Mouse (Mus musculus): Measurements from ENCODE around the gene Irx4. TPM values are rescaled to one million over a fixed set of nuclear protein-coding genes. Genes with fewer than 3 reads are reported as not detected.

The Irx4 gene
- polyA plus RNA-seq (2015; fragmentation: Nextera tagmentation; extraction: Ambion mirVana) = 1.3 and 1.5 TPM in 2 replicates

DNA sequence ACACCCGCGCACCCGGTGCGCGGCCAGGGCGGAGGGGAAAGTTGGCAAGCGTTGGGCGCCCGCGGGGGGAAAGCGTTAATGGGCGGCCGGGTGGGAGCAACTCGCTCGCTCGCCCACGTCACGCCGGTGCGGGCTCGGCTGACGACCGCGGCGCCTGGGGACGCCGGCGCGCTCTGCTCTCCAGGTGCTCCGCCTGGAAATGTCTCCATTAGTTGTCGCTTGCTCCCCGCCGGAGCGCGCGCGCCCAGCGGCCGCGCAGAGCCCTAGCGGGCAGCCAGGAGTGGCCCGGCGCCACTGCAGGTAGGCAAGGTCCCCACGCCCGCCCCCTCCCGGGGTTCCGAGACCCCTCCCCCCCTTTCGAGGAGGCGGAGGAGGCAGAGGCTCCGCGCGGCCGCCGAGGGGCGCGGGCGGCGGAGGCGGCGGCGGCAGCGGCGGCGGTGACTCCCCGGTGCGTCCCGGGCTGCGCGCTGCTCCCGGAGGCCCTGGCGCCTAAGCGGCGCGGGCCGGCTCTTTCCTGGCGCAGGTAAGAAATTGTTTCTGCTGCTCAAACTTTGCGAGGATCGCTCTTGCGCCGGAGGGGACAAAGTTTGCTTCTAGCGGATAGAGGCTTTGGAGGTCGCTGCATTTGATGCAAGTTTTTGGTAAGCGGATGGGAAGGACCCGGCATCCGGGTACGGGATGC lies at the start of gene Irx4:
TSS of gene Irx4 (plus strand) at position 126 of the 682 bp plus-strand sequence.
- Histone ChIP-seq H3K27ac (replicated peaks) (no peak within 1 kb of the TSS), H3K9me3 (replicated peaks) (no peaks in the 10 kb centered on the region), H3K9ac (replicated peaks) (no peak within 1 kb of the TSS), H3K4me3 (replicated peaks) (peak within 1 kb of the TSS; percentile 38), H3K4me1 (peaks cover 41% of the 10 kb centered on the region), H3K27me3 (replicated peaks) (peaks cover 92% of the 10 kb centered on the region), H3K36me3 (no peaks in the 10 kb centered on the region), H3K4me2 (peak within 1 kb of the TSS; percentile 86)
- under 1% methylated on average over 79 of the region's 86 CpGs for WGBS
- no peak for ATAC-seq (ENCODE audit: low FRiP score)

DNA sequence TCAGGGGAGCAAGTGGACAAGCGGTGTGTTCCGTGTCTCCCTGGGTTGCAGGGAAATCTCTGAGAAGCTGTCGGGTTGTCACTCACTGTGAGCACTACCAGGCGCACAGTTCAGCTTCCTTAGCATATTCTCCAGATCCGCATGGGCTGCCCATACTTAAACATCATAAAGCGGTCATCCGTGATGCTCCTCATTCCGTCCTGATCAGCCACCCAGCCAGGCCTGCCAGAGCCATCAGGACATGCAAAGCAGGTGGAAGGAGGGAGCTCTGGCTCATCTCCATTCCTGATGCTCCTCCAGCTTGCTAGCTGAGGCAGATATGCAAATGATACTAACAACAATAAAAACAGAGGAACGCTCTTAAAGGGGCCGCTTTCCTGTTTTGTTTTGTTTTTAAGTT lies 46.0 kb upstream of the Irx4 start:
- Histone ChIP-seq H3K36me3 (no peaks in the 10 kb centered on the region), H3K4me2 (no peak overlapping the region), H3K27ac (replicated peaks) (no peak overlapping the region), H3K9me3 (replicated peaks) (0 out of 2 replicates have a peak, but pooled peaks cover 6% of the 10 kb centered on the region), H3K9ac (replicated peaks) (no peak overlapping the region), H3K4me3 (replicated peaks) (no peak overlapping the region), H3K4me1 (no peaks in the 10 kb centered on the region), H3K27me3 (replicated peaks) (no peaks in the 10 kb centered on the region)
- 66% methylated on average over 10 of the region's 10 CpGs for WGBS
- ATAC-seq (ENCODE audit: low FRiP score) = no peak

DNA sequence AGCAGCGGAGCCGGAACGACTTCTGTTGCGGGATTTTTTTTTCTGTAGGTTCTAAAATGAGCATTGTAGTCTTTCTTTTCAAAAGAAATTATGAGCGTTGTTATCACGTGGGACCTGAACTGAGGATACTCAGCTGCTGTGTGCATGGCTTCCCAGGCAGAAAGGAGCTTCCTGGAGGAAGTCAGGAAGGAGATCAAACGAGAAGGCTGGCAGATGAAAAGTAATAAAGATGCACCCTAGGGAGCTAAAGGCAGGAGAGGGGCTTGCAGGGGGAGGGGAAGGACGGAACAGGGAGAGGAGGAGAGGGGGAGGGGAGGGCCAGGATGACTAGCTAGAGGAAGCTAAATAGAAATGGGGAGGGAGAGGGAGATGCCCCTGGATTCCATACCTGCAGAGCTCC lies 23.8 kb upstream of the Irx4 start:
- Histone ChIP-seq H3K27me3 (replicated peaks) (no peaks in the 10 kb centered on the region), H3K27ac (replicated peaks) (no peak overlapping the region), H3K9me3 (replicated peaks) (no peaks in the 10 kb centered on the region), H3K4me3 (replicated peaks) (no peak overlapping the region), H3K4me1 (peaks cover 10% of the 10 kb centered on the region), H3K4me2 (no peak overlapping the region), H3K9ac (replicated peaks) (no peak overlapping the region), H3K36me3 (no peaks in the 10 kb centered on the region)
- WGBS = 22% methylated on average over 8 of the region's 8 CpGs
- ATAC-seq (ENCODE audit: low FRiP score) = 0 out of 2 replicates have a peak, but pooled peaks have one; percentile 24

- Histone ChIP-seq H3K27me3 (replicated peaks) (no peaks in the 10 kb centered on the region), H3K36me3 (no peaks in the 10 kb centered on the region), H3K9ac (replicated peaks) (no peak overlapping the region), H3K4me1 (peaks cover 10% of the 10 kb centered on the region), H3K4me3 (replicated peaks) (no peak overlapping the region), H3K4me2 (no peak overlapping the region), H3K27ac (replicated peaks) (peak overlapping the region; percentile 64; the same call in 1 of the 2 replicates), H3K9me3 (replicated peaks) (peaks cover 3% of the 10 kb centered on the region; the same call in 1 of the 2 replicates)
- no peak; the same call in 1 of the 2 replicates for ATAC-seq (ENCODE audit: low FRiP score)
- WGBS = 33% methylated on average over 4 of the region's 4 CpGs
Observed at GRCm38 (mm10) chr13:73239191-73239746, 21.0 kb upstream of the Irx4 start.

DNA sequence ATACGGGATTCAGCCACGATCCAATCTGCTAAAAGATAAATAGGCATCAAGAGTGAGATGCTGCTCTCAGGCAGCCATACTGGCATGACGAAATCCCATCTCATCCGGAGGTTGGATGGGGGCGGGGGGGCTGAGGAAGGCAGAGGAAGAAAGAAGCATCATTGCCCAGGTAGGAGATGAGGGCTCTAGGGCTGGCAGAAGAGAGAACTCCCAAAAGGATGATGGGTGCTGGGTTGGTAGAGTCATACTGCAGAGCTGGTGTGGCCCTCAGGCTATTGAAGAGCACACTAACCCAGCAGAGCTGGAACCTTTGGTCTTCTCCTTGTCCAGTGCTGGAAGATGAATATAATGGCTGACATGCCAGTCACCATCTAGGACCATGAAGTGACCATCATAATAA lies 17.7 kb upstream of the Irx4 start:
- peaks cover 3% of the 10 kb centered on the region; the same call in 1 of the 2 replicates for H3K9me3 ChIP-seq (replicated peaks)
- no peaks in the 10 kb centered on the region for H3K36me3 ChIP-seq
- 91% methylated on average over 5 of the region's 5 CpGs for WGBS
- ATAC-seq (ENCODE audit: low FRiP score) = no peak
- H3K9ac ChIP-seq (replicated peaks) = no peak overlapping the region
- H3K27me3 ChIP-seq (replicated peaks) = peaks cover 4% of the 10 kb centered on the region; the same call in 1 of the 2 replicates
- no peak overlapping the region for H3K4me3 ChIP-seq (replicated peaks)
- H3K4me2 ChIP-seq = no peak overlapping the region
- H3K27ac ChIP-seq (replicated peaks) = no peak overlapping the region
- H3K4me1 ChIP-seq = peaks cover 4% of the 10 kb centered on the region; the same call in 1 of the 2 replicates

- H3K4me3 ChIP-seq (replicated peaks) = no peak overlapping the region
- H3K27me3 ChIP-seq (replicated peaks) = peaks cover 19% of the 10 kb centered on the region
- no peak overlapping the region for H3K4me2 ChIP-seq
- 96% methylated on average over 4 of the region's 4 CpGs for WGBS
- no peak for ATAC-seq (ENCODE audit: low FRiP score)
- H3K36me3 ChIP-seq = no peaks in the 10 kb centered on the region
- H3K9me3 ChIP-seq (replicated peaks) = peaks cover 3% of the 10 kb centered on the region; the same call in 1 of the 2 replicates
- H3K27ac ChIP-seq (replicated peaks) = no peak overlapping the region
- H3K9ac ChIP-seq (replicated peaks) = no peak overlapping the region
- no peaks in the 10 kb centered on the region for H3K4me1 ChIP-seq
Observed at GRCm38 (mm10) chr13:73246961-73247360, 13.3 kb upstream of the Irx4 start.

- H3K9me3 ChIP-seq (replicated peaks) = no peaks in the 10 kb centered on the region
- peaks cover 33% of the 10 kb centered on the region for H3K27me3 ChIP-seq (replicated peaks)
- H3K9ac ChIP-seq (replicated peaks) = no peak overlapping the region
- ATAC-seq (ENCODE audit: low FRiP score) = no peak
- no peak overlapping the region for H3K27ac ChIP-seq (replicated peaks)
- no peaks in the 10 kb centered on the region for H3K4me1 ChIP-seq
- H3K4me3 ChIP-seq (replicated peaks) = no peak overlapping the region
- H3K36me3 ChIP-seq = no peaks in the 10 kb centered on the region
- H3K4me2 ChIP-seq = no peak overlapping the region
- 36% methylated on average over 7 of the region's 7 CpGs for WGBS
Observed at GRCm38 (mm10) chr13:73251222-73251621, 9.1 kb upstream of the Irx4 start.

DNA sequence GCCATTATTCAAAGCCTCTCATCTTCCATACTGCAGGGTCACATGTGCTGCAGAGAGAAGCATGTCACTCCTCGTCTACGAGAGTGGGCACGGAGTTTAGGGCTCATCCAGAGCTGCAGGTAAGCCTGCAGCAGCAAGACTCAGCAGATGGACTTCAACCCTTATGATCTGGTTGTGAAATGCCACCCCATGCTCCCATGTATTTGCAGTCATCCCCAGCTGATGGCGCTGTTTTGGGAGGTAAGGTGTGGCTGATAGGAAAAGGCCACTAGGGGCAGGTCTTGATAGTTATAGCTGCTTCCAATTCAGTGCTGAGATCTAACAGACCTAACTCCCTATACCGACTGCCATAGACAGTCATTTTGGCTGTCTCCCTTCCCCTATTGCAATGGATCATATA lies 8.3 kb upstream of the Irx4 start:
- H3K9me3 ChIP-seq (replicated peaks) = no peaks in the 10 kb centered on the region
- H3K4me3 ChIP-seq (replicated peaks) = no peak overlapping the region
- H3K9ac ChIP-seq (replicated peaks) = no peak overlapping the region
- no peak overlapping the region for H3K27ac ChIP-seq (replicated peaks)
- WGBS = 60% methylated on average over 5 of the region's 5 CpGs
- no peak for ATAC-seq (ENCODE audit: low FRiP score)
- H3K27me3 ChIP-seq (replicated peaks) = peaks cover 39% of the 10 kb centered on the region
- no peaks in the 10 kb centered on the region for H3K4me1 ChIP-seq
- H3K4me2 ChIP-seq = no peak overlapping the region
- no peaks in the 10 kb centered on the region for H3K36me3 ChIP-seq

- Histone ChIP-seq H3K36me3 (no peaks in the 10 kb centered on the region), H3K27ac (replicated peaks) (no peak overlapping the region), H3K9me3 (replicated peaks) (no peaks in the 10 kb centered on the region), H3K27me3 (replicated peaks) (peaks cover 84% of the 10 kb centered on the region), H3K4me2 (no peak overlapping the region), H3K4me3 (replicated peaks) (no peak overlapping the region), H3K4me1 (peaks cover 26% of the 10 kb centered on the region), H3K9ac (replicated peaks) (no peak overlapping the region)
- WGBS = 56% methylated on average over 4 of the region's 4 CpGs
- ATAC-seq (ENCODE audit: low FRiP score) = no peak
Observed at GRCm38 (mm10) chr13:73258415-73258814, 1.9 kb upstream of the Irx4 start.

- WGBS = 13% methylated on average over 10 of the region's 10 CpGs
- H3K27me3 ChIP-seq (replicated peaks) = peaks cover 90% of the 10 kb centered on the region
- H3K9ac ChIP-seq (replicated peaks) = no peak overlapping the region
- H3K4me3 ChIP-seq (replicated peaks) = peak overlapping the region; percentile 38
- no peak overlapping the region for H3K27ac ChIP-seq (replicated peaks)
- H3K9me3 ChIP-seq (replicated peaks) = no peaks in the 10 kb centered on the region
- no peak for ATAC-seq (ENCODE audit: low FRiP score)
- H3K4me1 ChIP-seq = peaks cover 36% of the 10 kb centered on the region
- peak overlapping the region; percentile 86 for H3K4me2 ChIP-seq
- no peaks in the 10 kb centered on the region for H3K36me3 ChIP-seq
Observed at GRCm38 (mm10) chr13:73259577-73260353, 514 bp upstream of the Irx4 start.

DNA sequence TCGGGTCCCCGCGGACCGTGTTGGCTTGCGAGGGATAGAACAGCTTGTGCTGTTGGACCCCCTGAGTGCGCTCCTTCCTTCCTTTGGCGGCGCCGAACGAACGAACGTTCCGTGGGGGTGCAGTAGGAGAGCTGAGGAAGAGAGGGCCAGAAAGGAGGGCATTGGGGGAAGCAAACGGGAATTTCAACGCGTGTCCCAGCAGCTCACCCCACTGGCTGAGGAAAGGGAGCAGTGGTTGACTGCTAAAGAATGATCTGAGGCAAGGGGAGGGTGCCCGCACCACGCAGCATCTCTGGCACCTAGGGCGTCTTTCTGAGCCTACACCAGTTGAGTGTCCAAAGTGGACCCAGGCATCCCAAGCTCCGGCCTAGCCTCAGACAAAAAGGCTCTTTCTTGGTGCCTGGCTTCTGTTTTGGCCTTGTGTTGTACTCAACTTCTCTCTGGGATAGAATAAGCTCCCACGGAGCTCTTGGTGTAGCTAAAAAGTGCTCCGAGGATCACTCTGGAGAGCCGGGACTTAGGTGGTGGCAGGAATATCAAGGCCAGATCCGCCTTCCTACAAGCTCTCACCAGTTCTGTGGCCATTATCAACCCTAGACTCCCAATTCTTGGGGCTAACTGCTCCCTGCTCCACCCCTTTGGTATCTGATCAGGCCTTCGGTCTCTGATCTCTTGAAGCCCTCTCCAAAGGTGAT lies 904 bp downstream of the Irx4 start:
- no peak overlapping the region for H3K9ac ChIP-seq (replicated peaks)
- H3K4me2 ChIP-seq = peak overlapping the region; percentile 86
- H3K4me3 ChIP-seq (replicated peaks) = peak overlapping the region; percentile 38
- no peak overlapping the region for H3K27ac ChIP-seq (replicated peaks)
- 6% methylated on average over 18 of the region's 25 CpGs for WGBS
- H3K9me3 ChIP-seq (replicated peaks) = no peaks in the 10 kb centered on the region
- H3K27me3 ChIP-seq (replicated peaks) = peaks cover 95% of the 10 kb centered on the region
- no peaks in the 10 kb centered on the region for H3K36me3 ChIP-seq
- H3K4me1 ChIP-seq = peaks cover 43% of the 10 kb centered on the region
- ATAC-seq (ENCODE audit: low FRiP score) = no peak
